Mouse (Mus musculus): ENCODE measurements around the gene Mdh1.

The Mdh1 gene

DNA sequence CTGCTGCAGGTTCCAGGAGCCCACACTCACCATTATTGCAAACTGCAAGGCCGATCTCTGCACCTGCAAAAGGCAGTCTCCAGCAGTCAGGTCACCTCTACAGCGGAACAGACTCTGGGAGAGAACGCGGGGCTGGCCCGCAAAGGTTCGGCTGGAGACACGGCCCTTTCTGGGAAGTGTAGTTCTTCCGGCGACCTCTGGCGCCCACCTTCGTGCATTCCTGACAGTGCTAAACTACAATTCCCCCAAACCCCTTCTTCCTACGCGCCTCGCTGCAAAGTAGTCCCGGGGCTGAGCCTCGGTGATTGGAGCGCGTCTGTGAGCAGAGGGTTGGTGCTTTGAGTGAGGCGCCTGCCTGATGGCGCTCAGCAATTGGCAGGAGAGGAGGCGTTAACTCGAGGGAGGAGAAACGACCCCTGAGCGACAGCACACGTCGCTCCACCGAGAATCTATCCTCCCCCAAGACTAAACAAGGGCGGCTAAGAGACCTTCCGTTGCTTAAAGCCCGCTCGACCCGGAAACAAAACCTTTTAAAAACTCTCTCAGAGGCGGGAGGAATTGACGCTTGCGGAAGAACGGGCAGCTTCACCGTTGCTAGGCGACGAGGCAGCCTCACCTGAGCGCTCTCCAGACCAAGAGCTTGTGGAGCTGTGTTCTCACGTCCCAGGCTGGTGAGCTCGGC is at the start of gene Mdh1, which contains the start of gene Wdpcp:
TSS of gene Mdh1 (minus strand) at position 668 of the 682 bp plus-strand sequence.
TSS of gene Wdpcp (plus strand) at position 536 of the 682 bp plus-strand sequence.
- in situ Hi-C loops (cut with MboI, MseI), result loop anchor here (25.0 kb wide), 1 partner anchor 1315 kb away; no protein-coding TSS in a partner anchor

DNA sequence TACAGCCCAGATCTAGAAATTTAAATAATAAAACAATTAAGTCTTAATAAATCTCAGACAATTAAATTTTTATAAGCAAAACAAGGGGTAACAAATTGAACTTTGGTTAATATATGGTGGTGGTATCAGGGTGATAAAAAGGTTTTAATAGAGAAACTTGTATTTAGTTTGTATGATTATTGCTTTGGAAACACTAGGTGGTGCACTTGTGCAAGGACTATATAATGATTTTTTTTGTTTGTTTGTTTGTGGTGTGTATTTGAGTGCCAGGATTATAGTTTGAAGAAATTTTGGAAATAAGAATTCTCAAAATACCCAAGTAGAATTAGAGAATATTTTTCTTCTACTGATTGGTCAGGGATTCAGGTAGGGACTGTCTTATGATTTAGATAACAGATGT is 43.7 kb upstream of the Mdh1 start:
- in situ Hi-C loops (cut with MboI, MseI), result no loop called here

DNA sequence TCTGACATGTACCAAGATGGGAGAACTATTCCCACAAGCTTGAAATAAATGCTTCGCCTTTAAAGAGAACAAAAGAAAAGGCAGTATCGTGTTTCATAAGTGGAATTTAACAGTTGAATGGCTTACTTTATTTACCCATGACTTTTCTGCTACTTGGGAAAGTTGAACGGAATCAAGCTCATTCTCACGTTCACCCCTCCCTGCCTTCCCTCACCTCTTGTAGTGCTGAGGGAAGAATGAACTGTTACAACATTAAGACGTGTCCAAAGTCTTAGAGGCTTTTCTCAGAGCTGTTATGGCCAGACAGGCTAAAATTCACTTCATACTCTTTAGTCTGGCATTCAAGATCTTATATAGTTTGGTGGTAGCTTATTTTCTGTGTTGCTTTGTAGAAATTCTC is 30.3 kb upstream of the Mdh1 start:
- in situ Hi-C loops (cut with MboI, MseI), result no loop called here

DNA sequence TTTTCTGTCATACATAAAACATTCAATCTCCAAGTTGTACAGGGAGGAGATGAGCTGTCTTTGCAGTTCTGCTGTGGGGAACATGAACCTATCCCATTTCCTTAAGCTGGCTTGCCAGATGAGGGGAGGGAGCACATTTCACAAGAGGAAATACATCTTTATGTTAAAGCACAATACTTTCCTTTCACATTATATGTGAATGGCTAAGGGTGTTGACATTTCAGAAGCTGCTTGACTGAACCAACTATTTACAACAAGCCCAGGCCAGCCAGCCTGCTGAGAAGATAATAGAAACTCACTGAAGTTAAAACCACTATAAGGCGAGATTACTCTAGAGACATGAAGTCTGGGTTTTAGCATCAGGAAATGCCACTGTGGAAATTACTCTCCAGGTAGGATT is 11.1 kb upstream of the Mdh1 start:
- in situ Hi-C loops (cut with MboI, MseI), result no loop called here

DNA sequence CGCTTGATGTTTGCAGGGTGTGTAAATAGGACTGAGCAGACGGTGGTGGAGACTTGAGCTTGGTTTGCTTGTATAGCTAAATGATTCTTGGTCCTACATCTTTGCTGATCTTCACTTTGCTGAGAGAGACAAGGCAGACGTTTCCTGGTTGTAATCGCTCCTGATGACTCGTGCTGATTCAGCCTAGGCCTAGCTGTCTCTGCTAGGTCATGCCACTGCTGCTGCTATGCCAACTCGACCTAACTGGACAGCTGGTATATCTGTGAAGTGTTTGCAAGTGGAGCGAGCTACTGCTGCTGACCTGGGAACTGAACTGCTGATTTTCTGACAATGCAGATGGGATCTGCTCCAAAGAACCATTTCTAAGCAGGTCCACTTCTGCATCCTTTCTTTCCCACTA is 9.3 kb upstream of the Mdh1 start:
- in situ Hi-C loops (cut with MboI, MseI), result no loop called here

DNA sequence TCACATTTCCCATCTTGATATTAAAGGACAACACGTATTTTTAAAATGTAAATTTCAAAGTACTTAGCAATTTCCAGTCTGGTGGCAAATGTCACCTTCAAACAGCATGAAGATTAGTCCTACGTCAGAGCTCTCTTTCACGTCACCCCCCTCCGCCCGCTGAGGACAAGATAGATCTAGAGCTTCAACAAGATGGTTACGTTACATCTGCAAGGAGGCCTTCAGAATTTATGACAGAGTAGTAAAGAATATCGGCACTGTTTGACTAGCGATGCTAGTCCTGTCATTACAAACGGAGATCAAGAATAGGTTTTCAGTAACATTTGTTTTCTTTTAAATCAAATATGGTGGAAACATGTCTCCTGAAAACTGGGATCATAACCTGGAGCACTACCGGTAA is 1.2 kb downstream of the Mdh1 start:
- in situ Hi-C loops (cut with MboI, MseI), result loop anchor here (25.0 kb wide), 1 partner anchor 1316 kb away; no protein-coding TSS in a partner anchor

DNA sequence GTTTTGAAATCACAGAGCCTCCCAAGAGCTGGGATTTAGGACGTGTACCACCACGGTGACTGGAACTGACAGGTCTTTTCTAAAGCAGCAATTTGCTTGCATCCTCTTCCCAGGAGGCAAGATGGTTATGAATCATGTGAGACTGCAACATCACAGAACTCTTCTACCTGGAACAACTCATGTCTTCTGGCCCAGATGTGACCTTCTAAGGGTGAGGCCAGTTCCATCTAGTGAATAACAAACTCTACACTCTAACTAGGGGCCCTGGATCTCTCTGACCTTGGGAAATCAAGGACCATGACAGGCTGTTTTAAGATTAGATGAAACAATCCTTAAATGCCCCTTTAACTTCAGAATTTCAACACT is 2.1 kb downstream of the Mdh1 start:
- in situ Hi-C loops (cut with MboI, MseI), result loop anchor here (25.0 kb wide), 1 partner anchor 1317 kb away; no protein-coding TSS in a partner anchor

DNA sequence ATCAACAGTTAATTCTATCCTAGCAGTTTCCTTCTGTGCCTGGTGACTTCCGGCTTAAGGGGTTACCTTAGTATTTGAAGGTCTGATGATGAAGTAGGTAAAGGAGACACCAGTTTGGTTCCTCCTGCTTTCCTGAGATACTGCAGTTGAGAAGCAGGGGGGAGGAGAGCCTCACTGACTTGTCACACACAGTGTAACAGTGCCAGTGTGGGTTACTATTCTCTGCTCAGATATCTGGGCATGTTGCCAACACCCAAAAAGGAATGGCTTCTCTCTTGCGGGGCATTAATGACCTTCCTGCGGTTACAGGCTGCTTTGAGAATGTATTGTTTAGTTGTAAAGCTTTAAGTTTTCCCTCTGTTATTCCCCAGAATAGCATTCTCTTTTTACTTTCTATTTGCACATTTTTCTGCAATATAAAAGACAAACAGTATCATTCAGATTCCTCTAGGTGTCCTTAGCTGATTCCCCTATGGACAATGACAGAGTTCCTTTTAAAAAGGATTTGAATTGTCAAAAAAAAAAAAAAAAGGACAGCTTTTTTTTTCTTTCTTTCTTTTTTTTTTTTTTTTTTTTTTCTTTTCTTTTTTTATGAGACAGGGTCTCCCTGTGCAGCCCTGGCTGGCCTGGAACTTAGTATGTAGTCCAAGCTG is 2.6 kb downstream of the Mdh1 start:
- in situ Hi-C loops (cut with MboI, MseI), result loop anchor here (25.0 kb wide), 1 partner anchor 1318 kb away; no protein-coding TSS in a partner anchor

DNA sequence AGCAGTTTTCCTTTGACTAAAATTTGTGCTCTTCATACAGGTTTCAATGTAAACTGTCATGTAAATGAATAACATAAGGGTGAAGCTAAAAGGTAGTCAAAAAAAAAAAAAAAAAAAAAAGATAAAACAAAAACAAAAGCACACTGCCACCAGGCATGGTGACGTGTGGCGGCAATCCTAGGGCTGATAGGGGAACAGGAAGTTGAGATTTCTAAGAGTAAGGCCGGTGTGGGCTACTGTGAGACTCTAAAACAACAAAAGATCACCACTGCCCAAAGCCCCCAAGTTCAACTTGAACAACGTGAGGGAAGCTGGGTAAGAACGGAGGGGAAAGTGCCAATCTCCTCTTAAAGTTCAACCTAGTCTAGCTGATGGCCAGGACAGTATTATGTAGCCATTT is 3.2 kb downstream of the Mdh1 start:
- in situ Hi-C loops (cut with MboI, MseI), result loop anchor here (25.0 kb wide), 1 partner anchor 1318 kb away; no protein-coding TSS in a partner anchor

DNA sequence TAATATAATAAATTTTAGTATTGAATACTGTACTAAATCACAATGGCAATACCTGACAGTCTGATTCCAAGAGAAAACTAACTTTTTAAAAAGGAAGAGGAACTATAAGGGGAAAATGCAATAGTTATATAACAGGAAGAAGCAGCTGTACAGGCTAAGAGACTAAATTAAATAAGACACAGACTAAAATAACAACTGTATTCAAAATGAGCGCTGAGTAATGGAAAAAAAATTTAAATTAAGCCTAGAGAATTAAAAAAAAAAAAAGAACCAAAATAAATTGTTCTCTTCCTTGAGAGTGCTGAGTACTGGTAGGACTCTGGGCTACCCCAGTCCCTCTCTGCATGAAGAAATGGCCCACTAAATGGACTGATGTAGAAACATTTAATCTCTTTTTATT is 4.4 kb downstream of the Mdh1 start:
- in situ Hi-C loops (cut with MboI, MseI), result loop anchor here (25.0 kb wide), 1 partner anchor 1320 kb away; no protein-coding TSS in a partner anchor

DNA sequence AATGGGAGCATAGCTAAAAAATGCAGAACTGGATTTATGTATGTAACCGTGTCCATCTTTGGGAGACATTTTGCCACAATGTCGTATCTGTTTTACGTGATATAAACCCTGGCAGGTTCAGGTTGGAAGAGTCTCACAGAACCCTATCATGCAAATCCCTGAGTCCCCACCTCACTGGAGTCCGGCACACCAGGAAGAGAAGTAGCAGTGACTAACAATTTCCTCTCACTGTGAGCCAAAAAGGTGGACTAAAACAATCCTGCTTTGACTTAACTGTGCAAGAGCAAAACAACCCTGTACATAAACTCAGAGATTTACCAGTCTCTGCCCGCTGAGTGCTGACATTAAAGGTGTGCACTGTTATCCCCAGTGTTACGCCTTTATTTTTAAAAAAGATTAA is 5.2 kb downstream of the Mdh1 start:
- in situ Hi-C loops (cut with MboI, MseI), result loop anchor here (25.0 kb wide), 1 partner anchor 1320 kb away; no protein-coding TSS in a partner anchor

DNA sequence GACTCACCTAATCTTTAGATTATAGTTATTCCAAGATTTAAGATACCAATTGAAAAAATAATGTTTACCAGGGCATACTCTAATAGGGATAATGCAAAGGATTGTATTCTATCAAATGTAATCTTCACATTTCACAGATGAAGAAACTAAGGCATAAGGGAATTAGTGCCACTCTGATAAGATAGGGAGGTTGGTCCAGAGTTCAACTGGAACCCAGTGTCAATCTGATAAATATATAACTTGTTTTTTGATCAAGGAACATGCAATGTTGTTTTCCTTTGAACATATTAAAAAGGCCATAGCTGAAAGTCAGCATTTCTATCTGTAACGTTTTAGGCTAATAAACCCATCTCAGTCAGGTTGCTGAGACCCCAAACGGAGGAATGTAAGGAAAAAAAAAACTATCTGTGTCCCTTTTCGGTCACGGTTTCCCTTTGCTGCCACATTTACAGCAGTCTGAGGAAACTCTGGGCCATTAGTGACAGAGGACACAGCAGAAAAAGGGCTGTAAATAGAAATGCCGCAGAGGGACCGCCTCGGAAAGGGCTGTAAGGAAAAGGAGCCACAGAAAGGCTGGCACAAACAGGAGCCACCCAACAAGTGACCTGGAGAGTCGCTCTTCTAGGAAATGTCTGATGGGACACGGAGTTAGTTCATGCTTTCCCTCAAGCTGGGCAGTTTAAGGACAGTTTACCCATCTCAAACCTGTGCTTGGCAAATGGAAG is 7.3 kb downstream of the Mdh1 start:
- in situ Hi-C loops (cut with MboI, MseI), result loop anchor here (25.0 kb wide), 1 partner anchor 1322 kb away; no protein-coding TSS in a partner anchor

DNA sequence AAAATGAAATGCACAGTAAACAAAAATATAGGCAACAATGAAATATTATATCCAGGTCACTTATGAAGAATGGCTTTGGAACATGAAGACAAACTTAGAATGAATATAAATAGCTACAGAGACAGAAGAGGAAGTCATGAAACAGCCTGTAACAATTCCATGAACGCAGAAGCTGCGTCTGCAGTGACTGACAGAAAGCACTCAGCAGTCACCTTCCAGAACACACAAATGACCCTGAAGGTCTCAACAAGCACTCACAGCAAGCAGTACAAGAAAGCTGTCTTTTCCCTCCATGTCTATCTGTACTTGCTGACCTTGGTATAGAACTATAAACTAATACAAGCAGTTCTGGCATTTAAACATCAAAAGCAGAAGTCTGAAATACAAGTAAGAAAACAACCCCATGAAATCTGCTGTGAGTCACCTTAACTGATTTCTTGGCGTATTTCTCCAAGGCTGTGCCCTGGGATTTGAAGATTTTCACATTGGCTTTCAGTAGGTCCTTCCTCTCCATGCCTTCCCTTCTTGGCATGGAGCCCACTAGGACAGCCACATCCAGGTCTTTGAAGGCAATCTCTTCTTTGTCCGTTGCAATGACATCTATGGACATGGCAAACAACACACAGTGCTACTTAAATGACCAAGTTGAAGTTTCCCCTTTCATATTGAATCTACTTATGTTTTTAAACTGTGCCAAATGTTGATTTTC is 8.4 kb downstream of the Mdh1 start:
- in situ Hi-C loops (cut with MboI, MseI), result loop anchor here (25.0 kb wide), 1 partner anchor 1324 kb away; no protein-coding TSS in a partner anchor

DNA sequence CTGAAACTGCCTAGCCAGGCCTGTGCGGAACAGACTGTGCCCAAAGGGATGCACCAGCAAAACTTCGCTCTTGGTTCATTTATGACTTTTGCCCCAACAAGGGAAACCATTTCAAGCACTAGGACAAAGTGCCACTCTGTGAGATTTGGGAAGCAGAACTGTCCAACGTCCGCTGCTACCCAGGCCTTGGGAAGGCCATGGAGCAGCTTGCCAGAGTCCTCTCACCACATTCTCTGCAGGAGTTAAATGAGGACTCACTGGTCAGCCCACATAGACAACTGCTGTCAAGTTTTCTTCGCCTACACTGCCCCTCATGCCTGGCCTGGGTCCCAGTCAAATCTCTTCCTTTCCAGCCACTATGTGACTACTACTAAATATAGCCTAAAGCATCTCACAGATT is 10.8 kb downstream of the Mdh1 start:
- in situ Hi-C loops (cut with MboI, MseI), result loop anchor here (25.0 kb wide), 1 partner anchor 1326 kb away; no protein-coding TSS in a partner anchor

DNA sequence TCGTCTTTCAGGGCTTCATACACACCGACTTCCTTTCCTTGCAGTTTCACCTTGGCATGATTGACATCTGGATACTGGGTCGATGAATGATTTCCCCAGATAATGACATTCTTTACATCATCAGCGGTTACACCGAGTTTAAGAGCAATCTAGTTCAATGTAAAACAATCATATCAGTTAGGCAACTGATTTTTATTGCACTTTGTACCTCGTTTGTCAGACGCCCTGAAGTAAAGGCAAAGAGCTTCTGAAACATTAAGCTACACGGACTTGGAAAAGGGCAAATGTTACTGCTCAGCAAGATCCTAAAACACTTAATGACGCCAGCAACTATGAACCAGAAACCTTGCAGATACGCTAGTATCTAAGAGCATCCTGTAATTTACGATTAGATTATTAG is 12.4 kb downstream of the Mdh1 start:
- in situ Hi-C loops (cut with MboI, MseI), result loop anchor here (25.0 kb wide), 1 partner anchor 1328 kb away; no protein-coding TSS in a partner anchor

DNA sequence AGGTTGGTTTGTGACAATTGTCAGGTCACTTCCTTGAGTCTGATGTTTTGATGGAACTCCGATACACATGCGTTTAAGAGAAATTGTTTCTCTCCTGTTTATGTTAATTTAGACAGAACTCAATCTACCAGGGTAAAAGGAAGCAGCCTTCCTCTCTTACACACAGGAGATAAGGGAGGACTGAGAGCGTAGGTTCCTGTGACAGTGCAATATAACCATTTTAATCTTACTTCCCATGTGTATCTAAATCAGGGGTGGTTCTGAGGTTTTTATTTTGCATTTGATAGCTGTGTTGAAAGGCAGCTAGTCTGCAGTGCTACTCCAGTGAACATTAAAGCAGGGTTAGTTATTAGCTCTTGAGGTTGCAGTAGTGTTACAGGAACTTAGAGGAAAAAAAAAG is 20.1 kb downstream of the Mdh1 start:
- in situ Hi-C loops (cut with MboI, MseI), result loop anchor here (25.0 kb wide), 1 partner anchor 1335 kb away; no protein-coding TSS in a partner anchor

DNA sequence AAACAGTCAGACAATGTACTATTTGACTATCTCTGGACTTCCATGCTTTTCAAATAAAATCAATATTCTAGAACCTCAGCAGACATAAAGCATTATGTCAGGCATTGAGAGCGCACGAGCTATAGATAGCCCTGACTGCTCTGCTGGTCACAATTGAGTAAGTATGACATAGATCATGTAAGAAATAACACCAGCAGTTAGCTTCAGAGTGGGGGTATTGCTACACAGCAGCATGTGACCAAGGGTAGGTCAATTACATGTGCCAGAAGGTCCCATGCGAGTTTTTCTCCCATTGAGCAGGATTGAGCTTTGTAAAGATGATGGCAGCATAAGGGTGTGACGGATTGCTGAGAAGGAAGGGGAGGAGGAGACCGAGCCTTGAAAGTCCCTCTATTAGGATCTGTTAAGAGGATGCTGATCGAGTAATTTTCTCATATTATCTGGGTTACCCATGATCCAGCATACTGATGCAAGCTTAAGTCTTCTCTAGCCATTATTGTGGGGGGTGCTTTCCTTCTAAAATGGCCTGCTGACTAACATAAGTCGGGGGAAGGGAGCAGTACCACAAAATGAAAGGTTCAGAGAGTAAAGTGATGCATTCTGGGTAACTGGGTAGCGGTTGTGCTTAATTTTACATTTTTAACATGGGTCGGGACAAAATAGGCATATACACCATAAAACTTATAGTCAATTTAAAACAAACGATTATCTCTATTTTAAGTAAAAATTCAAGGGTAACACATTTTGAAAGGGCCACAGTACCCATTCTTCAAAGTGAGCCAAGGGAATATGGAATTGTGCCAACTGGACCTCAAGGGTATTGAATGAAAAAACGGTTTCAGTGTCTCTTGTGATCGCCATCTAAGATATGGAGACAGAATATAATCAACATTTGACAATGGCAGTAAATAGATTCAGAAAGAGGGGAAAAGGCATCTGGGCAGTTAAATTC is 21.7 kb downstream of the Mdh1 start:
- in situ Hi-C loops (cut with MboI, MseI), result loop anchor here (25.0 kb wide), 1 partner anchor 1337 kb away; no protein-coding TSS in a partner anchor

DNA sequence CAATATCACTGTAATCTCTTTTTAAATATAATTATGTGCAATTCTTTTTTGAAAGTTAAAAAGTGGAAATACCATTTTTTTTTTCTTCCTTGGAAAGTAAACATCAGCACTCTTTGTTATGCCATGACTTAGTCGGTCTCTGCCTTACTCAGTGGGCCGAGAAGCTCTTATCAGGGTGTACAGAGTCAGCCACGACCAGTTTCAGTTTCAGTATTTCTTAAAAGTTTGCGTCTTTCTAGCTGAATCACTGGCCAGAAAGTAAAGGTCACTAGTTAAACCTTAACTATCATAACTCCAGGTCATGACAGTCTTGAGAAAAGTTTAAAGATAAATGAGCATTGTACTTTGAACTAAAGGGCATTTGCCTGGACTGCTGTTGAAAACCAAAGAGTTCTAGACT is 22.4 kb downstream of the Mdh1 start:
- in situ Hi-C loops (cut with MboI, MseI), result loop anchor here (25.0 kb wide), 1 partner anchor 1338 kb away; no protein-coding TSS in a partner anchor

DNA sequence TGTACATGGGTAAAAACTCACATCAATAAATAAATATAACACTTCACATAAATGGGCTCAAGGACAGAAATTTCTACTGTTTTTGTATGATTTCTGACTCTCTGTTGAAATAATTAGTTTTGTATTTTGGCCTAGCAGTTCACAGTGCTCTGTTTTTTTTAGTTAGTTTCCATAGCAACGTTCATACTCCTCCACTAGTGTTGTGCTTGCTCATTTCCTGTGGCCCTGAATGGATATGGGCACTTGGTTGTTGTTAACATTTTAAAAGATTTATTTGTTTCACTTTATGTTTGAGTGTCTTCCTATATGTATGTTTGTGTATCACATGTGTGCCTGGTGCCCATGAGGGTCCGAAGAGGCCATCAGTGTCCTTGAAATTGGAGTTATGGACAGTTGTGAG is 23.1 kb downstream of the Mdh1 start:
- in situ Hi-C loops (cut with MboI, MseI), result no loop called here

DNA sequence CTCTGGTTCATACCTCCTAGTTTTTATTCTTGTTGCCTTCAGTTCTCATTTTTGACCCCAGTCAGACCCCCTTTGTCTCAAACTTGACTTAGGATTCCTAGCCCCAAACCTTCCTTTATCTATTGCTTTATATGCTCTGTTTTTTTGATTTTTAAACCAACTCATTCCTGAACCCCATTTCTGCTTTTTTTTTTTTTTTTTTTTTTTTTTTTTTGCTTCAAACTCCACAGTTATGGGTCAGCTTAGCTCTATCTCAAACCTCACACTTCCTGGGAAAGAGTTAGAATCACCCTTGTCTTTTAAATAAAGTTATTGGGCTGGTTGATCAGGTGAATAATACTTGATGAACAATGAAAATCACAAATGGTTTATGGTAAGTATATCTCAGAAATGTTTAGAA is 24.6 kb downstream of the Mdh1 start:
- in situ Hi-C loops (cut with MboI, MseI), result no loop called here

Measured in T-helper 2 cell (primary cell).